Mouse (Mus musculus) cerebellum, postnatal 36 days (tissue): Measurements from ENCODE around the gene Gmnn.
"Not testable (repeated sequence)": the region's sequence is repeated elsewhere in the genome, so short reads cannot be mapped to it uniquely, and the experiment has no call there.

ENCODE experiments used
- DNase-seq, 2 experiments: peaks; one replicate each; pipeline ENCODE4 v3.0.0; 2021 to 2022; ENCODE audit warnings: mixed read lengths in 2 of 2

Gmnn gene

GRCm38 (mm10) chr13:24761403-24762227 is at the start of gene Gmnn:
Gene Gmnn, minus strand, starts transcription at chr13:24761923.
- peak; percentile 78 to 84 for DNase-seq

GRCm38 (mm10) chr13:24806079-24806478 is 44.4 kb upstream of the Gmnn start:
- no peak for DNase-seq

- no peak for DNase-seq
These were observed 41.5 kb upstream of the Gmnn start for GRCm38 (mm10) chr13:24803196-24803595.

GRCm38 (mm10) chr13:24802131-24802691 is 40.5 kb upstream of the Gmnn start:
- DNase-seq: peak; percentile 17 to 28

- peak; percentile 42 to 57 for DNase-seq
These were observed 39.7 kb upstream of the Gmnn start, which contains the start of gene BC005537 for GRCm38 (mm10) chr13:24801308-24801921. Gene BC005537, plus strand, starts transcription at chr13:24801657.

- DNase-seq: peak; percentile 92 to 95
These were observed 39.1 kb upstream of the Gmnn start for GRCm38 (mm10) chr13:24800674-24801307.

- peak; percentile 39 to 59 for DNase-seq
These were observed 38.4 kb upstream of the Gmnn start for GRCm38 (mm10) chr13:24799925-24800673.

DNA sequence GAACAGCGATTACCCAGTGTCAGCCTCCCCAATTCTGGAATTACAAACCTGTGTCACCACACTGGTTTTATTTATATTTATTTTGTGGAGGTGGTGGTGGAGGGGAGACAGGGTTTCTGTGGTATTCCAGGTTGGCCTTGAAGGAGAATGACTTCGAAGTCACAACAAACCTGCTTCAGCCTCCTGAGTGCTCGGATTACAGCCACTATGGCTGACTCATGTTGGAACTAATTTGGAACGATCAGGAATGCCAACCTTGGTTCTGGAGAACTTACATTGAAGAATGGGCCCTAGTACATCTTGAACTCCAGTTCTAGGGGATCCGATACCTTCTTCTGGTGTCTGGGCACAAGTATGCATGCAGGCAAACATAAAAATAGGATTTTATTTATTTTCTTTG is 37.7 kb upstream of the Gmnn start:
- peak in 1 of 2 experiments; percentile 17 for DNase-seq

GRCm38 (mm10) chr13:24798686-24799085 is 37.0 kb upstream of the Gmnn start:
- no peak for DNase-seq

DNA sequence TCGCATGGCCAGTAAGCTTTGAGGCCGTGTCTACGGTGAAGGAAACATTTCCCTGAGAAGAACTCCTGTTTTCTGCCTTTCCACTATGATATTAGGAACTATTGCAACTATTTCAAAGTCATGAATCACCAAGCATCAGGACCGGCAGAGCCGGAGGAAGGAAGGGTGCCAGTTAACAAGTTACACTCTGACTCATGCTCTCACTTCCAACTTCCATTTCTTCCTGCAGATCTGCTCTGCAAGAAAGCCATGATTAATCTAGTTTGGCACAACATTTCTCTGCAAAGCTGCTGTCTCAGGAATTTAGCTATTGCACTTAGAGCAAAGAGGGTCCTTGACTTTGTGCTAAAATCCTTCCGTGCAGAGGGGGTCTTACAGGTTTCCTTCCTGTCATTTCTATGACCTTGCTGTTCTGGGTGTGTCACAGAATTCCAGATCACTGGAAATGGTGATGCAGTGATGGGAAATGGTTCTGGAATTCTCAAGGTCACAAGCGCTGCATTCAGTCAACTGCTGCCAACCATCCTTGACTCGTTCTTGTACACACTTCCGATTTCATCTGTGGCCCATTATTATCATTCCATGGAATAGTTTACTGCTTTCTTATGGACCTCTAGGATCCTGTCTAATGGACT is 30.8 kb upstream of the Gmnn start:
- DNase-seq: no peak

DNA sequence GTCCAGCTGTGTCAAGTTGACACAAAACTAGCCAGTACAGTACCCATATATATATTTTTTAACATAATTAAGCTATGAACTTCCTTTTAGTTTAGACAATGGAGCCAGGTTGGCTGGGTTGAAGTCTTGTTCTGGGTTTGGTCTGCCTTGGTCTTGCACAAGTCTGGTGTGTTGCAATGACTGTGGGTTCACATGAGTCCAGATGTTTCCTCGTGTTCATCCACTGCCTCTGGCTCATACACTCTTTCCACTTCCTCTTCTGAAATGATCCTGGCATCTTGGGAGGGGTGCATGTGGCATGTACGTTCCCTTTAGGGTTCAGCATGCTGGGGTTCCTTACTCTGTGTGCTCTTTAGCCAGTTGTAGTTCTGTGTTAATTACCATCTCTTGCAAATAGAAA is 29.6 kb upstream of the Gmnn start:
- no peak for DNase-seq

GRCm38 (mm10) chr13:24787477-24787876 is 25.8 kb upstream of the Gmnn start:
- DNase-seq: no peak

GRCm38 (mm10) chr13:24786014-24786490 is 24.3 kb upstream of the Gmnn start:
- peak; percentile 61 to 64 for DNase-seq

DNA sequence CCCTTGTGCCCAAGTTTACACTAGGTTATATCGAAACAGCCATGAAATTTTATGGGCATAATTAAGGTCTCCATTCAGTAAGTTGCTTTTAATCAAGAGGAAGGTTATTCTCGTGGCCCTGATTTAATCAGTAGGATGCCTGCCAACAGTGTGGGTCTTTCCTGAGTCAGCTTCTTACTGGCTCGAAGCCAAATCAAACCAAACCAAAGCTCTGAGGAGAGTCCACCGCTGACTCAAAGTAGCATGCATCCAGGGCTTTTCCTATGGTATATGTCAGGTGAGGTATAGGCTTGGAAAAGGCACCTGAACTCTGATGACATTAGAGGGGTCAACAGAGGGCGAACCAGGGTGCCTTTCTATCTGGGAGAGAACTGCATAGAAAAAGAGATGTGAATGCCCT is 20.2 kb upstream of the Gmnn start:
- no peak for DNase-seq

GRCm38 (mm10) chr13:24778706-24779380 is 17.1 kb upstream of the Gmnn start:
- no peak for DNase-seq

DNA sequence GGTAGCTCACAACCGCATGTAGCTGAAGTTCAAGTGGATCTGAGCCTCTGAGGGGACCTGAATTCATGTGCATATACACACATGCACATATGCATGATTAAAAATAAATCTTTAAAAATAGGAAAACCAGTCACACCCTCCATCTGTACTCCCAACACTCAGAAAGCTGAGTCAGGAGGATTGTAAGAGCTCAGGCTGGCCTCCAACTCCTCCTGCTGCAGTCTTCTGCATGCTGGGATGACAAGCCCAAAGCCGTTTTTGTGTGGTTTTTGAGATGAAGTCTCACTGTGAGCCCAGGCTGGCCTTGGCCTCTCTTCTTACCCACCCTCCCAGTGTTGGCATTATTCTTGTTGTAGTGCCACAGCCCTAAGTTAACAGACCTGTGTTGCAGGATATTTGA is 16.3 kb upstream of the Gmnn start:
- DNase-seq: no peak

DNA sequence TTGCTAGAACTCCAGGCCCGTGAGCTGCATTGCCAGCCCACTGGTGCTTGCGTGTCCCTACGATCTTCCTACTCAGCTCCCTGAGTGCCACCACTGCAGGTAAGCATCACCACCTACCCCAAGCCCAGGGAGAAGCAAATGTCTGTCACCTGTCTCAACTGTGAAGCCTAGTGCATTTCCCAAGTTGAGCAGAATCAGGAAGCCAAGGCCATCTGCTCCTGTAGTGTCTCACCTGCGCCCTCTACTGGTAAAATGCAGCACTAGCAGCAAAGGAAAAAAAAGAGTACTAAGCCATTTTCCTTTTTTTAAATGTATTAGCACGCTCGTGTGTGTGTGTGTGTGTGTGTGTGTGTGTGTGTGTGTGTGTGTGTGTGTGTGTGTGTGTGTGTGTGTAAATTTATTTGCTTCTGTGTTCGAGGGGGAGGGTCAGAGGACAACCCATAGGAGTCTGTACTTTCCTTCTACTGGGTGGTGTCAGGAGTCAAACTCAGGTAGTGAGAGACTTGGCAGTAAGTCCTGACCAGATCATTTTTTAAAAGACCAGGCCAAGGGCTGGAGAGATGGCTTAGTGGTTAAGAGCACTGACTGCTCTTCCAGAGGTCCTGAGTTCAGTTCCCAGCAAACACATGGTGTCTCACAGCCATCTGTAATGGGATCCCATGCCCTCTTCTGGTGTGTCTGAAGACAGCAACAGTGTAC is 14.6 kb upstream of the Gmnn start:
- peak; percentile 36 to 57 for DNase-seq

GRCm38 (mm10) chr13:24771482-24771881 is 9.8 kb upstream of the Gmnn start:
- DNase-seq: not testable (repeated sequence)

DNA sequence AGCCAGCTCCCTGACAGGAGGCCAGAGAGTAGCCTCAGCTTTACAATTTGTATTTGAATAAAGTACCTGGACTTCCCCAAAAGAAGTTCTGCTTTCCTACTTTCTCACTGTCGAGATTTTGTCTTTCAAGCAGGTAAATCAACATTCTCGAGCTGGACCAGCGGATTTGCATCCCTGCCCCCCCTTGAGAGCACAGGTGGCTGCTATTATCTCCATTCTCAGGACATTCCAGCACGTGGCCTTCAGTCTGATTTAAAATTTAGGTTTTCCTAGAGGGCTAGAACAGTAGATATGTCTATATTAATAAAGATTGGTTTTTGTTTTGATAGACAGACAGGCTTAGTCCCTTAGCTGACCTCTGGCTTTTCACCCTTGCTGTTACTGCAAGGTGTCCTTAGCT is 6.1 kb upstream of the Gmnn start:
- DNase-seq: not testable (repeated sequence)

DNA sequence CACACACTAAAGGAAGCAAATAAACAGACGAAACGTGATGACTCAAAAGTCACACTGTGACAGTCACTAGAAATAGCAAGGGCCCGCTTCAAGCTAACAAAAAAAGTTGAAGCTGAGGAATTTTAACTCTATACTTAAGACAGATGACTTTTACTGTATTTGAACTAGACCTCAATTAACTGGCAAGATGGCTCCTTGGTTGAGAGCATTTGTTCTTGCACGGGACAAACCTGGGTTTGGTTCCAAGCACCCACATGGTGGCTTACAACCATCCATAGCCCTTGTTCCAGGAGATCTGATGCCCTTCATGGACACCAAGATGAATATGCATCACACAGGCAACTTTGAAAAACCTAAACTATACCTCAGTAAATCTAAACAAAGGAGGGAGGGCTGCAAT is 531 bp upstream of the Gmnn start:
- no peak for DNase-seq

DNA sequence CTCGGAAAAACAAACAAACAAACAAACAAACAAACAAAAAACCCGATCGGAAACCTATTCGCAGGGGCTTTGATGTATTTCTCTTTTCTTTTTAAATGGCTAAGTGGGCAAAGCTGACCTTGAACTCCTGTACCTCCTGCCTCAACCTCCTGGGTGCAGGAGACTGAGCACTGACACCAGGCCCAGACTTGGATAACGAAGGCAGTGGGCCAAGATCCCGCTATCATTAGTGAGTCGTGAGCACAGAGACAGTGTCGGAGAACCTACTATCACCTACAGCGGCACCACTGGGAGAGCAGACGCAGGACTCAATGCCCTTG is 680 bp downstream of the Gmnn start:
- no peak for DNase-seq
